Mouse (Mus musculus) erythroid progenitor cell, adult 5-6 weeks (primary cell): ENCODE data around the gene Dgkh. TPM values are rescaled to one million over a fixed set of nuclear protein-coding genes. Genes with fewer than 3 reads are reported as not detected.
"Not testable (repeated sequence)": the region's sequence is repeated elsewhere in the genome, so short reads cannot be mapped to it uniquely, and the experiment has no call there.

Source experiments
- ATAC-seq: replicated peaks from 2 replicates; pipeline ENCODE4 v1.8.0; 2016; ENCODE audit warnings: moderate number of reproducible peaks, mild to moderate bottlenecking, moderate TSS enrichment, inconsistent platforms; ENCODE audit not compliant: poor library complexity, low FRiP score, severe bottlenecking
- total RNA-seq, 2 experiments: library from RNA; stranded (forward) in 1 of 2; stranded (reverse) in 1 of 2; fragments of 150-400 nt in 1 of 2; fragments of 186-747, 209-891 nt in 1 of 2; gene quantifications; 2 replicates each; pipeline versions ENCODE4 v1.2.3 to v1.2.4; 2015 to 2017; ENCODE audit warnings: low replicate concordance in 2 of 2

Dgkh gene
- total RNA-seq, 2 experiments from 2014 or later = 0.84 to 3.6 TPM

GRCm38 (mm10) chr14:78724414-78725306 is 7.9 kb downstream of the Dgkh start:
- ATAC-seq = no peak

GRCm38 (mm10) chr14:78723655-78724054 is 8.9 kb downstream of the Dgkh start:
- ATAC-seq = not testable (repeated sequence)

- ATAC-seq = no peak
Measured at GRCm38 (mm10) chr14:78722031-78722430, 10.5 kb downstream of the Dgkh start.

DNA sequence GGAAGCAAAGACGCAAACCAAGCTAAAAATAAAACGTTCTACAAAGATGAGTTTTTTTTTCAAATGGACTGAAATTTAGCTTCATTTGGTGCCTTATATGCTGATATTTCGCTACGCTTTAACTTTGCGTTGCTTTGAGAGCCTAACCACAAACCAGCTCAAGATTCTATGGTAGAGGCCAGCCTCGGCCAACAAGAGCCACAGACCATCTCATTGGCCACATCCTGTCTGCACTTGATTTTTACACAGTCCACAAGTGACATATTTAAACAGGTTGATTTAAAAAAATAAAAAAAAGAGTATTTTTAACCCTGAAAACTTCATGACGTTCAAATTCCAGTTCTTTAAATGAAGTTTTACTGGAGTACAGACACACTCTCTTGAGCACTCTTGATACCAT is 16.5 kb downstream of the Dgkh start:
- ATAC-seq = no peak

- ATAC-seq = no peak
Measured at GRCm38 (mm10) chr14:78712565-78713148, 19.9 kb downstream of the Dgkh start.

DNA sequence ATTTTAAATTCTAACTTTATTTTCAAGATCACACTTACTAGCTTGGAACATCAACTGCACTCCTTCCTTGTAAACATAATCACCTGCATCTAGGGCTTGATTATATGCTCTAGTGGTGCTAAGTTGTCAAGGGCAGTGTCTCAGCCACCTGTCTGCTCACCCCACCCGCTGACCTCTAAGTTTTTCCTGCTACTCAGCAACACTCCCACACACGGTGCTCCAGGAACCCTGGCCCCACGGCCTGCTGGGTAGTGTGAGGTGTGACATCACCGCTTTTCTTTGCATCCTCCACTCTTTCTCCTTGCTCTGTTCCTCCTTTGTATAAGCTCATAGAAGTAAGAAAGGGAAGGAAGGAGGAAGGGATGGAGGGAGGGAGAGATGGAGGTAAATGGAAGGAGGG is 21.9 kb downstream of the Dgkh start:
- no peak for ATAC-seq

DNA sequence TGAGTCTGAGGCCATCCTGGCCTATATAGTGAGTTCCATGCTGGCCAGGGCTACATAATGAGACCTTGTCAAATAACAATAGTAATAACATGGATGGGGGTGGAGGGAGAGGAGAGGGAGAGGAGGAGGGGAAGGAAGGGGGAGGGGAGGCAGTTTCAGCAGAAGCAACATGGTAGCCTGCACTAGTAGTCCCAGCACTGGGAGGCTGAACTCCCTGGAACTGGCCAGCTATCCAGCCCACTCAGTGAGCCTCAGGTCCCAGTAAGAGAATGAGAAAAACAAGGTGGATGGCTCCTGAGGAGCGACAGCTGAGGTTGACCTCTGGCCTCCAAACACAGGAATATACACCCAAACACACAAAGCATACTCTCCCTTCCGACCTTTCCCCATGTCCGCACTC is 27.0 kb downstream of the Dgkh start:
- ATAC-seq = no peak

DNA sequence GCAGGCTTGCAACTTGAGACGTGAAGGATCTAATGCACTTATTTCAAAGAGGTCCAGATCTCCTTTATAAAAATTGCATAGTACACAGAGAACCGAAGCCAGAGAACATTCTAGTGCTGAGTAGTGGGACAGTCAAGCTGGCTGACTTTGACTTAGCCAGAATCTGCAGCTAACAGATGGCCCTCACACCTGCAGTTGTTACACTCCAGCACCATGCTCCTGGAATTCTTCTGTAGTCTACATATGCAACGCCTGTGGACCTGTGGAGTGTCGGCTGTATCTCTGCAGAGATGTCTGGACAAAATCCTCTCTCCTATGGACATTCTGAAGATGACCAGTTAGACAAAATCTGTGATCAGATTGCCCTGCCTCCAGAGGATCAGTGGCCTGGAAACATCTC is 28.6 kb downstream of the Dgkh start:
- no peak for ATAC-seq

DNA sequence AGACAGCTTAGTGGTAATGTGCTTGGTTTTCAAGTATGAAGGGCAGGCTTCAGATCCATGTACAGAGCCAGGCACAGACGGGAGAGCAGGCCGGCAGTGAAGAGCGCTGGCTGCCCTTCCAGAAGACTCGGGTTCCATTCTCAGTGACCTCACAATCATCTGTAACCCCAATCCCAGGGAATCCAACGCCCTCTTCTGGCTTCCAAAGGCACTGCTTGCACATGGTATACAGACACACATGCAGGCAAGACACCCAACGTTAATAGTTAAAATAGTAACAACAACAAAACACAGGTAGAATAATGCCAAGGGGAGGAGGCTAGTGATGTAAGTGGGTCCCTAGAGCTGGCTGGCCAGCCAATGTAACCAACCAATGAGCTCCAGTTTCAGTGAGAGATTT is 29.2 kb downstream of the Dgkh start:
- no peak for ATAC-seq

DNA sequence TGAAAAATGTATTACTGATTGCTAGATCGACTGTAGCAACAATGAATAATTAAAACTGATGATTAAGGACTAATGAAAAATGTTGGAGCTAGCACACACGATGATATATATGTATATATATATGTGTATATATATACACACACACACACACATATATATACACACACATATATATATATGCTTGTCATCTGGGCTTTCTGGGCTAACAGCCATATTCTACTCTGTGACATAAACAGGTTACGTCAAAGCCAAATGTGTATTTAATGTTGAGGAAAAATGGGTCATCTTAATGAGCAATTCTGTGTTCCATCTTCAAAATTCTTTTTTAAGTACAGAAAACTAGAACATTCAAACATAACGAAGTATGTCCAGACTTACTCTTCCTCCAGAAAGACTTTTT is 30.5 kb downstream of the Dgkh start:
- no peak for ATAC-seq

GRCm38 (mm10) chr14:78701501-78701900 is 31.1 kb downstream of the Dgkh start:
- no peak for ATAC-seq

DNA sequence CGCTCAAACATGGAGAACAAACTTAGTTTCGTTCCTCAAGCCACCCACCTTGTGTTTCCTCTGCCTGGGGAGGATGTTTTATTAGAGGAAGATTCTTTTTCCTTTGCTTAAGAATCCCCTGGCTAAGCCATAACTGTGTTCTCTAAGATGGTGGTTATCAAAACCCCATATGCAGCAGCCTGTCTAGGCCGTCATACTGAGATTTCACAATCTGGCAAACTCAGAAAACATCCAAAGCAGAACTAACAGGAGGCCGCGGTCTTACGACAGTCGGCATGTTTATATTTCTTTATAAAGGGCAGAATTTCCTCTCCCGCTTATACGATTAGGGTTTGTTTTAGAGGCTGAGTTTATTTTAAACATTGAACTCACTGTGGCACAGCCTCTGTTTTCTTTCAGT is 31.5 kb downstream of the Dgkh start:
- ATAC-seq = no peak

DNA sequence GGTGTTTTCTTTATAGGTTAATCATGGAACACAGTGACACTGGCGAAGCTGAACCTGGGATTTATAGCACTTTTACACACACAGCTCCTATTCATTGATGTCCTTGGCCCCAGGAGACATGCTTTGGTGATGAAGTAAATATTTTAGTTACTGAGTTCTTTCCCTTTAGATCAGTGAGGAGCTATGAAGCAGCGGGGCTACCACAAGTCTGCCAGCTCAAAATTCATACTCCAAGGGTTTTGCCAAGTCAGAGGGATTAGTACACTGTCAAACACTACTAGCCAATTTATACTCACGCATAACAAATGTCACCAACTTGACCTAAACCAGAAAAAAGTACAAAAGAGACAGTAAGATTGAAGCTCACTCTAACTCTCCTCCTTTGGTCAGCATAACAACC is 32.9 kb downstream of the Dgkh start:
- ATAC-seq = no peak

- no peak for ATAC-seq
Measured at GRCm38 (mm10) chr14:78699196-78699595, 33.4 kb downstream of the Dgkh start.

GRCm38 (mm10) chr14:78694121-78694520 is 38.5 kb downstream of the Dgkh start:
- no peak for ATAC-seq

GRCm38 (mm10) chr14:78692602-78693001 is 40.0 kb downstream of the Dgkh start:
- no peak for ATAC-seq

- ATAC-seq = no peak
Measured at GRCm38 (mm10) chr14:78691926-78692487, 40.6 kb downstream of the Dgkh start.

GRCm38 (mm10) chr14:78690883-78691282 is 41.7 kb downstream of the Dgkh start:
- no peak for ATAC-seq

- no peak for ATAC-seq
Measured at GRCm38 (mm10) chr14:78690387-78690786, 42.2 kb downstream of the Dgkh start.

DNA sequence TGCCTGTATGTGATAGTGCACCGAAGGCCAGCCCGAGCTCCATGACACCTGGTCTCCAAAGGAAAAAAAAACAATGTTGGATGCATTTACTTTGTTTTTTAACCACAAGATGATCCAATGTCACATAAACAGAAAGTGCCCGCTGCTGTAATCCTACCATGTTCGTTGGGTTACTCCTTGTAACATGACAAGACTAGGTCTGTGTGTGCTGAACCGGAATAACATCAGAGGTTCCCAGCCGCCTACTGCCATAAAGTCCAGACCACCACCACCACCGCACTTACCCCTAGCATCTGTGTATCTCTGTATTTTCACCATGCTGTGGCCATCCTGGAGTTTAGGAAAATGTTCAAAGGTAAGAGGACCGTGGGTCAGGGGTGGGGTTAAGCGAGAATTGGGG is 42.6 kb downstream of the Dgkh start:
- ATAC-seq = no peak

- ATAC-seq = no peak
Measured at GRCm38 (mm10) chr14:78687716-78688115, 44.9 kb downstream of the Dgkh start.
